Mouse (Mus musculus): ENCODE data around the gene Rab23.
"Not testable (repeated sequence)": the region's sequence is repeated elsewhere in the genome, so short reads cannot be mapped to it uniquely, and the experiment has no call there.

Gene Rab23

GRCm38 (mm10) chr1:33734001-33734685 lies 14.5 kb downstream of the Rab23 start:
- DNase-seq: no peak

GRCm38 (mm10) chr1:33738281-33738680 lies 18.6 kb downstream of the Rab23 start:
- DNase-seq: no peak

- DNase-seq: no peak
Observed at GRCm38 (mm10) chr1:33738681-33739278, 19.1 kb downstream of the Rab23 start.

- peak in 1 of 2 experiments; percentile 27 for DNase-seq
Observed at GRCm38 (mm10) chr1:33739302-33739701, 19.6 kb downstream of the Rab23 start.

- no peak for DNase-seq
Observed at GRCm38 (mm10) chr1:33742903-33743302, 23.2 kb downstream of the Rab23 start.

GRCm38 (mm10) chr1:33744815-33745214 lies 25.1 kb downstream of the Rab23 start:
- not testable (repeated sequence) for DNase-seq

- no peak for DNase-seq
Observed at GRCm38 (mm10) chr1:33745901-33746300, 26.2 kb downstream of the Rab23 start.

- DNase-seq: no peak
Observed at GRCm38 (mm10) chr1:33749109-33749508, 29.4 kb downstream of the Rab23 start.

GRCm38 (mm10) chr1:33749709-33750108 lies 30.0 kb downstream of the Rab23 start:
- DNase-seq: not testable (repeated sequence)

- no peak for DNase-seq
Observed at GRCm38 (mm10) chr1:33751283-33751682, 31.6 kb downstream of the Rab23 start.

- DNase-seq: no peak
Observed at GRCm38 (mm10) chr1:33754089-33754488, 34.4 kb downstream of the Rab23 start.

GRCm38 (mm10) chr1:33754965-33755735 lies 35.5 kb downstream of the Rab23 start:
- DNase-seq: no peak

- no peak for DNase-seq
Observed at GRCm38 (mm10) chr1:33755799-33756198, 36.1 kb downstream of the Rab23 start.

GRCm38 (mm10) chr1:33756258-33757032 lies 36.8 kb downstream of the Rab23 start:
- no peak for DNase-seq

- DNase-seq: no peak
Observed at GRCm38 (mm10) chr1:33757033-33757413, 37.3 kb downstream of the Rab23 start.

- peak; percentile 23 to 39 for DNase-seq
Observed at GRCm38 (mm10) chr1:33757491-33758041, 37.9 kb downstream of the Rab23 start, which contains the start of gene Bag2. Gene Bag2, minus strand, starts transcription at chr1:33757795.

GRCm38 (mm10) chr1:33758488-33758887 lies 38.8 kb downstream of the Rab23 start:
- no peak for DNase-seq

- DNase-seq: no peak
Observed at GRCm38 (mm10) chr1:33763826-33764225, 44.1 kb downstream of the Rab23 start.

- DNase-seq: no peak
Observed at GRCm38 (mm10) chr1:33765468-33766080, 45.9 kb downstream of the Rab23 start.

- no peak for DNase-seq
Observed at GRCm38 (mm10) chr1:33766520-33767508, 47.1 kb downstream of the Rab23 start.

Data from thymus, adult 18-20 months (tissue).